ENCODE assay signal across 8 mouse cellular contexts in genomic region chr16:35111143-35111620, GRCm38 (mm10). TPM values are rescaled to one million over a fixed set of nuclear protein-coding genes. Genes with fewer than 3 reads are reported as not detected.
DNase-seq lines count a peak whose midpoint lies in the region; ATAC-seq lines count a peak whose summit lies in the region.

No protein-coding gene starts in this region.

- no peak overlapping the region for H3K4me3 ChIP-seq in heart, embryonic 12.5 days
- H3K4me3 ChIP-seq in heart, embryonic 16.5 days (ENCODE audit: low read length): no peak overlapping the region
- no peak overlapping the region for H3K4me3 ChIP-seq in midbrain, embryonic 10.5 days

- 53% methylated on average over 8 of the region's 8 CpGs for WGBS in heart, embryonic 12.5 days
- WGBS in heart, embryonic 16.5 days: 57% methylated on average over 8 of the region's 8 CpGs
- WGBS in midbrain, embryonic 10.5 days: 71% methylated on average over 8 of the region's 8 CpGs

- H3K36me3 ChIP-seq in heart, embryonic 12.5 days: peaks cover 5% of the 10 kb centered on the region; the same call in 1 of the 2 replicates
- H3K36me3 ChIP-seq in heart, embryonic 16.5 days (ENCODE audit: control insufficient read depth, insufficient read depth): no peaks in the 10 kb centered on the region
- peaks cover 16% of the 10 kb centered on the region for H3K36me3 ChIP-seq in midbrain, embryonic 10.5 days

- H3K9me3 ChIP-seq in heart, embryonic 12.5 days (replicated peaks): no peaks in the 10 kb centered on the region
- no peaks in the 10 kb centered on the region for H3K9me3 ChIP-seq in heart, embryonic 16.5 days (replicated peaks; ENCODE audit: control insufficient read depth, low read length)
- H3K9me3 ChIP-seq in midbrain, embryonic 10.5 days (replicated peaks): no peaks in the 10 kb centered on the region

- DNase-seq in heart, adult 8-10 months (ENCODE audit: low spot score): no peak
- peak; percentile 62 for DNase-seq in thymus, postnatal 4 days
- DNase-seq in thymus, postnatal 25 days: no peak
- peak; percentile 27 for DNase-seq in midbrain, embryonic 10.5 days (ENCODE audit: low spot score)
- no peak for DNase-seq in ovary, postnatal 36 days (ENCODE audit: low spot score)
- no peak for DNase-seq in Muller cell, postnatal 12 days (ENCODE audit: inconsistent ontology term)

- peak overlapping the region; percentile 78 for H3K27ac ChIP-seq in heart, embryonic 12.5 days (ENCODE audit: poor library complexity, severe bottlenecking)
- H3K27ac ChIP-seq in heart, embryonic 16.5 days (ENCODE audit: low read length): peak overlapping the region; percentile 89
- H3K27ac ChIP-seq in midbrain, embryonic 10.5 days (replicated peaks): 0 out of 2 replicates have a peak overlapping the region, but pooled peaks have one; percentile 4

- 0 out of 2 replicates have a peak, but pooled peaks have one; percentile 7 for ATAC-seq in heart, embryonic 12.5 days (ENCODE audit: insufficient number of reproducible peaks, low FRiP score)
- 0 out of 2 replicates have a peak, but pooled peaks have one; percentile 1 for ATAC-seq in heart, embryonic 16.5 days (replicated peaks; ENCODE audit: extremely low read depth, insufficient read depth, low FRiP score)

- peaks cover 41% of the 10 kb centered on the region for H3K4me1 ChIP-seq in heart, embryonic 12.5 days (replicated peaks)
- H3K4me1 ChIP-seq in heart, embryonic 16.5 days (ENCODE audit: control insufficient read depth, insufficient read depth, low read length): peaks cover 21% of the 10 kb centered on the region
- H3K4me1 ChIP-seq in midbrain, embryonic 10.5 days: peaks cover 8% of the 10 kb centered on the region

- H3K9ac ChIP-seq in heart, embryonic 12.5 days: no peak overlapping the region
- H3K9ac ChIP-seq in heart, embryonic 16.5 days (ENCODE audit: low read length): no peak overlapping the region

- H3K27me3 ChIP-seq in heart, embryonic 12.5 days (replicated peaks): no peaks in the 10 kb centered on the region
- no peaks in the 10 kb centered on the region for H3K27me3 ChIP-seq in heart, embryonic 16.5 days (ENCODE audit: control insufficient read depth, insufficient read depth, low read length)
- H3K27me3 ChIP-seq in midbrain, embryonic 10.5 days (ENCODE audit: low read depth, poor library complexity, severe bottlenecking): no peaks in the 10 kb centered on the region

- peak overlapping the region; percentile 38 for H3K4me2 ChIP-seq in heart, embryonic 12.5 days
- peak overlapping the region; percentile 46 for H3K4me2 ChIP-seq in heart, embryonic 16.5 days (ENCODE audit: low read depth, low read length)

RNA-seq across cellular contexts. Expression of gene Adcy5, which starts 43.5 kb away (rescaled TPM):
- polyA plus RNA-seq in heart, embryonic 12.5 days (2016; fragmentation: Nextera tagmentation; extraction: Ambion mirVana): 7.8 and 8.3 TPM in 2 replicates
- 10 to 100 TPM; 51.4 to 56.2 (median 54.6) TPM for total RNA-seq in heart, adult 8-10 months (2022)
- 9.2 and 10.3 TPM in 2 replicates for polyA plus RNA-seq in heart, embryonic 16.5 days (2015; fragmentation: Nextera tagmentation; extraction: Ambion mirVana)
- 0.72 and 1.8 TPM in 2 replicates for polyA plus RNA-seq in midbrain, embryonic 10.5 days (2016; fragmentation: Nextera tagmentation; extraction: Ambion mirVana)

Comparison
In these comparisons a context has a peak if more than half of its experiments do, and no peak if none do; other contexts are left out.
1. DNase-seq: peak in thymus, postnatal 4 days (single experiment) and midbrain, embryonic 10.5 days (single experiment); none in heart, adult 8-10 months (single experiment), thymus, postnatal 25 days (single experiment), ovary, postnatal 36 days (single experiment) and Muller cell, postnatal 12 days (single experiment).
2. H3K27ac ChIP-seq: peak in every context shown above with its lines; median percentile 89 in heart, embryonic 16.5 days; 78 in heart, embryonic 12.5 days; 4 in midbrain, embryonic 10.5 days.